Mouse (Mus musculus): ENCODE data around the gene Zfp518b. TPM values are rescaled to one million over a fixed set of nuclear protein-coding genes. Genes with fewer than 3 reads are reported as not detected.

The Zfp518b gene
- total and polyA plus RNA-seq, 3 experiments: not detected

- Histone ChIP-seq H3K4me1 (ENCODE audit: control insufficient read depth in 1 of 2, insufficient read depth in 2 of 2, low read length in 2 of 2) (no peaks in the 10 kb centered on the region), H3K79me2 (ENCODE audit: control insufficient read depth, insufficient read depth, low read length, poor library complexity) (no peaks in the 10 kb centered on the region), H3K36me3 (ENCODE audit: control insufficient read depth in 1 of 2, insufficient read depth in 2 of 2, low read length in 2 of 2) (no peaks in the 10 kb centered on the region), H3K9ac (ENCODE audit: control insufficient read depth, low read depth, low read length, poor library complexity, severe bottlenecking) (no peak overlapping the region), H3K9me3 (replicated peaks; ENCODE audit: insufficient read depth, low read length) (no peaks in the 10 kb centered on the region), H3K27ac (ENCODE audit: control insufficient read depth, low read depth, low read length) (no peak overlapping the region), H3K4me3 (ENCODE audit: control insufficient read depth in 1 of 2, insufficient read depth in 1 of 2, low read depth in 2 of 2, low read length in 2 of 2) (no peak overlapping the region), H3K27me3 (ENCODE audit: control insufficient read depth in 1 of 2, insufficient read depth in 2 of 2, low read length in 2 of 2) (no peaks in the 10 kb centered on the region)
- no peak for TF ChIP-seq ZMIZ1 (IDR thresholded peaks at IDR 0.05; ENCODE audit: low read depth, low read length)
- no peak for TF ChIP-seq USF1 (IDR thresholded peaks at IDR 0.05; ENCODE audit: low read depth, low read length)
- TF ChIP-seq TAL1 (IDR thresholded peaks at IDR 0.05; ENCODE audit: low read length): no peak
- TF ChIP-seq MYC (IDR thresholded peaks at IDR 0.05; ENCODE audit: low read depth, low read length): no peak
- no peak for TF ChIP-seq MAZ (IDR thresholded peaks at IDR 0.05; ENCODE audit: low read depth, low read length)
- no peak for TF ChIP-seq CHD1 (IDR thresholded peaks at IDR 0.05; ENCODE audit: low read depth, low read length)
- TF ChIP-seq ETS1 (IDR thresholded peaks at IDR 0.05; ENCODE audit: low read depth, low read length): no peak
- no peak for TF ChIP-seq NELFE (IDR thresholded peaks at IDR 0.05; ENCODE audit: low read depth, low read length)
- TF ChIP-seq KAT2A (conservative IDR thresholded peaks at IDR 0.05; ENCODE audit: low read depth, low read length): no peak
- no peak for TF ChIP-seq ELF1 (IDR thresholded peaks at IDR 0.05; ENCODE audit: low read depth, low read length)
- TF ChIP-seq USF2 (IDR thresholded peaks at IDR 0.05; ENCODE audit: borderline replicate concordance in 1 of 2, insufficient read depth in 1 of 2, low read depth in 1 of 2, low read length in 2 of 2): no peak
- TF ChIP-seq CTCF (IDR thresholded peaks at IDR 0.05 in 2 of 3, conservative IDR thresholded peaks at IDR 0.05 in 1 of 3; ENCODE audit: control insufficient read depth in 1 of 3, insufficient read depth in 1 of 3, low read depth in 2 of 3, low read length in 3 of 3, poor library complexity in 1 of 3, severe bottlenecking in 1 of 3): no peak
- no peak for TF ChIP-seq MAX (IDR thresholded peaks at IDR 0.05; ENCODE audit: low read length)
- no peak for TF ChIP-seq GABPA (IDR thresholded peaks at IDR 0.05; ENCODE audit: low read depth, low read length)
- TF ChIP-seq ZC3H11A (IDR thresholded peaks at IDR 0.05; ENCODE audit: low read depth, low read length): no peak
- no peak for TF ChIP-seq POLR2AphosphoS2 (IDR thresholded peaks at IDR 0.05; ENCODE audit: low read length)
- DNase-seq (ENCODE audit: low read depth, low spot score): no peak
Observed at GRCm38 (mm10) chr5:38636301-38636749, 48.3 kb downstream of the Zfp518b start.

- TF ChIP-seq ZMIZ1 (IDR thresholded peaks at IDR 0.05; ENCODE audit: low read depth, low read length): no peak
- no peak for TF ChIP-seq ELF1 (IDR thresholded peaks at IDR 0.05; ENCODE audit: low read depth, low read length)
- TF ChIP-seq POLR2AphosphoS5 (IDR thresholded peaks at IDR 0.05; ENCODE audit: borderline replicate concordance, low read depth, low read length): no peak
- no peak for TF ChIP-seq JUND (IDR thresholded peaks at IDR 0.05; ENCODE audit: low read depth, low read length)
- TF ChIP-seq ZKSCAN1 (IDR thresholded peaks at IDR 0.05; ENCODE audit: low read depth, low read length): no peak
- no peak for TF ChIP-seq USF1 (IDR thresholded peaks at IDR 0.05; ENCODE audit: low read depth, low read length)
- TF ChIP-seq BHLHE40 (IDR thresholded peaks at IDR 0.05; ENCODE audit: borderline replicate concordance, low read depth, low read length): no peak
- TF ChIP-seq ETS1 (IDR thresholded peaks at IDR 0.05; ENCODE audit: low read depth, low read length): no peak
- H3K27ac ChIP-seq (ENCODE audit: control insufficient read depth, low read depth, low read length): no peak overlapping the region
Observed at GRCm38 (mm10) chr5:38635696-38636095, 48.9 kb downstream of the Zfp518b start.

More at GRCm38 (mm10) chr5:38635696-38636095, 48.9 kb downstream of the Zfp518b start:
- Histone ChIP-seq H3K27me3 (ENCODE audit: control insufficient read depth in 1 of 2, insufficient read depth in 2 of 2, low read length in 2 of 2) (no peaks in the 10 kb centered on the region), H3K36me3 (ENCODE audit: control insufficient read depth in 1 of 2, insufficient read depth in 2 of 2, low read length in 2 of 2) (no peaks in the 10 kb centered on the region), H3K4me3 (ENCODE audit: control insufficient read depth in 1 of 2, insufficient read depth in 1 of 2, low read depth in 2 of 2, low read length in 2 of 2) (no peak overlapping the region), H3K9ac (ENCODE audit: control insufficient read depth, low read depth, low read length, poor library complexity, severe bottlenecking) (no peak overlapping the region), H3K4me1 (ENCODE audit: control insufficient read depth in 1 of 2, insufficient read depth in 2 of 2, low read length in 2 of 2) (no peaks in the 10 kb centered on the region), H3K79me2 (ENCODE audit: control insufficient read depth, insufficient read depth, low read length, poor library complexity) (no peaks in the 10 kb centered on the region), H3K9me3 (replicated peaks; ENCODE audit: insufficient read depth, low read length) (no peaks in the 10 kb centered on the region)
- no peak for DNase-seq (ENCODE audit: low read depth, low spot score)
